Mouse (Mus musculus): ENCODE measurements around the gene Vamp9. TPM values are rescaled to one million over a fixed set of nuclear protein-coding genes. Genes with fewer than 3 reads are reported as not detected.

The Vamp9 gene
- polyA plus RNA-seq, 1 experiment from 2014 or later = not detected

- WGBS (ENCODE audit: insufficient replicate concordance) = 63% methylated on average over 3 of the region's 3 CpGs
- Histone ChIP-seq H3K36me3 (replicated peaks; ENCODE audit: insufficient read depth, low read length) (no peaks in the 10 kb centered on the region), H3K4me1 (ENCODE audit: insufficient read depth) (0 out of 2 replicates have a peak, but pooled peaks cover 3% of the 10 kb centered on the region), H3K4me2 (ENCODE audit: low read depth, low read length) (peak overlapping the region; percentile 18; the same call in 1 of the 2 replicates), H3K27ac (ENCODE audit: low read depth) (peak overlapping the region; percentile 74), H3K27me3 (ENCODE audit: insufficient read depth, low read length) (no peaks in the 10 kb centered on the region), H3K9me3 (ENCODE audit: low read length) (peaks cover 2% of the 10 kb centered on the region; the same call in 1 of the 2 replicates), H3K9ac (replicated peaks) (no peak overlapping the region), H3K4me3 (ENCODE audit: low read depth, low read length) (no peak overlapping the region)
- TF ChIP-seq CTCF (IDR thresholded peaks at IDR 0.05; ENCODE audit: low read depth) (no peak), EP300 (IDR thresholded peaks at IDR 0.05; ENCODE audit: low read depth) (no peak)
- peak; percentile 84 for ATAC-seq
- DNase-seq = no peak
Measured at GRCm38 (mm10) chr5:99994680-99995079, 88.6 kb downstream of the Vamp9 start.

DNA sequence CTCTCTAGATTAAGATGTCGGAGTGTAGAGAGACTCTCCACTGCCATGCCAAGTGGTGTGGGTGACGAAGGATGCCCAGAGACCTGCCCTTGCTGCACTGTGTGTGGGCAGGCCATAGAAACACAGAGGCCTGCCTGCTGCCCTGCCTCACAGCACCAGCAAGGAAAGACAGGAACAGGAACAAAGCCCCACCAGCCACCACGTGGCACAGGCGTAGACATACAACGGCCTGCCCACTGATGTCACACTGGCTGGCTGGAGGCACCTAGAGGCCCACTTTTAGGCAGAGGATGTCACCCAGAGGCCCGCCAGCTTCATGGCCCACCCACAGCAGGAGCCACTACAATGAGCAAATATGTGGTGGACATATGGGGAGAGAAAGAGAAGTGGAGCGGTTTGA lies 94.0 kb downstream of the Vamp9 start:
- Histone ChIP-seq H3K27ac (ENCODE audit: low read depth) (no peak overlapping the region), H3K36me3 (replicated peaks; ENCODE audit: insufficient read depth, low read length) (no peaks in the 10 kb centered on the region), H3K4me2 (ENCODE audit: low read depth, low read length) (no peak overlapping the region), H3K9ac (replicated peaks) (no peak overlapping the region), H3K4me1 (ENCODE audit: insufficient read depth) (0 out of 2 replicates have a peak, but pooled peaks cover under 1% of the 10 kb centered on the region), H3K27me3 (ENCODE audit: insufficient read depth, low read length) (no peaks in the 10 kb centered on the region), H3K4me3 (ENCODE audit: low read depth, low read length) (no peak overlapping the region), H3K9me3 (ENCODE audit: low read length) (peaks cover 2% of the 10 kb centered on the region; the same call in 1 of the 2 replicates)
- WGBS (ENCODE audit: insufficient replicate concordance) = 55% methylated on average over 7 of the region's 7 CpGs
- 0 out of 2 replicates have a peak, but pooled peaks have one; percentile 10 for ATAC-seq
- no peak for TF ChIP-seq EP300 (IDR thresholded peaks at IDR 0.05; ENCODE audit: low read depth)
- DNase-seq = no peak

GRCm38 (mm10) chr5:100000500-100000899 lies 94.4 kb downstream of the Vamp9 start:
- no peaks in the 10 kb centered on the region; the same call in 1 of the 2 replicates for H3K4me1 ChIP-seq (ENCODE audit: insufficient read depth)
- 0 out of 2 replicates have a peak, but pooled peaks have one; percentile 8 for ATAC-seq
- 65% methylated on average over 8 of the region's 8 CpGs for WGBS (ENCODE audit: insufficient replicate concordance)
- peaks cover 2% of the 10 kb centered on the region; the same call in 1 of the 2 replicates for H3K9me3 ChIP-seq (ENCODE audit: low read length)
- H3K36me3 ChIP-seq (replicated peaks; ENCODE audit: insufficient read depth, low read length) = no peaks in the 10 kb centered on the region
- no peaks in the 10 kb centered on the region for H3K27me3 ChIP-seq (ENCODE audit: insufficient read depth, low read length)
- no peak overlapping the region for H3K4me3 ChIP-seq (ENCODE audit: low read depth, low read length)
- H3K4me2 ChIP-seq (ENCODE audit: low read depth, low read length) = no peak overlapping the region
- no peak overlapping the region for H3K9ac ChIP-seq (replicated peaks)
- DNase-seq = no peak
- TF ChIP-seq EP300 (IDR thresholded peaks at IDR 0.05; ENCODE audit: low read depth) (no peak), CTCF (IDR thresholded peaks at IDR 0.05; ENCODE audit: low read depth) (no peak)
- no peak overlapping the region for H3K27ac ChIP-seq (ENCODE audit: low read depth)

Other genes with a start within 250 kb of the Vamp9 start
- 9.1 and 11.8 TPM in 2 replicates for gene Rasgef1b, start 177.2 kb upstream of the Vamp9 start, polyA plus RNA-seq (2015; fragmentation: Nextera tagmentation; extraction: Ambion mirVana)
- 38.1 and 45.4 TPM in 2 replicates for gene Hnrnpd, start 72.7 kb downstream of the Vamp9 start, polyA plus RNA-seq (2015; fragmentation: Nextera tagmentation; extraction: Ambion mirVana)
- gene 4930524J08Rik, start 72.8 kb downstream of the Vamp9 start, polyA plus RNA-seq (2015; fragmentation: Nextera tagmentation; extraction: Ambion mirVana) = 0.96 and 1.4 TPM in 2 replicates
- gene Hnrnpdl, start 133.4 kb downstream of the Vamp9 start, polyA plus RNA-seq (2015; fragmentation: Nextera tagmentation; extraction: Ambion mirVana) = 32.6 and 33.3 TPM in 2 replicates
- gene Enoph1, start 133.7 kb downstream of the Vamp9 start, polyA plus RNA-seq (2015; fragmentation: Nextera tagmentation; extraction: Ambion mirVana) = 9.2 and 10.6 TPM in 2 replicates

Data from liver, postnatal 0 days (tissue).